Mouse (Mus musculus): ENCODE measurements around the gene Ift140.

Ift140 gene

GRCm38 (mm10) chr17:25015655-25016291, at the start of gene Ift140, which contains the start of gene Cramp1l:
Gene Ift140, plus strand, starts transcription at chr17:25016085.
Gene Cramp1l, minus strand, starts transcription at chr17:25015788.
- peak; percentile 99 to 100 for DNase-seq

- DNase-seq = no peak
Measured at GRCm38 (mm10) chr17:24987221-24987620, 28.7 kb upstream of the Ift140 start.

- no peak for DNase-seq
Measured at GRCm38 (mm10) chr17:24994721-24995120, 21.2 kb upstream of the Ift140 start.

GRCm38 (mm10) chr17:25005102-25005501, 10.8 kb upstream of the Ift140 start:
- DNase-seq = peak in 1 of 2 experiments; percentile 16

GRCm38 (mm10) chr17:25007480-25007879, 8.4 kb upstream of the Ift140 start:
- no peak for DNase-seq

- DNase-seq = peak; percentile 19 to 65
Measured at GRCm38 (mm10) chr17:25013606-25014501, 2.0 kb upstream of the Ift140 start.

- peak; percentile 31 to 65 for DNase-seq
Measured at GRCm38 (mm10) chr17:25014841-25015570, 879 bp upstream of the Ift140 start.

GRCm38 (mm10) chr17:25016292-25017132, 627 bp downstream of the Ift140 start:
- peak; percentile 85 to 86 for DNase-seq

- peak; percentile 21 to 69 for DNase-seq
Measured at GRCm38 (mm10) chr17:25036183-25036582, 20.3 kb downstream of the Ift140 start.

GRCm38 (mm10) chr17:25044879-25045278, 29.0 kb downstream of the Ift140 start:
- no peak for DNase-seq

- DNase-seq = no peak
Measured at GRCm38 (mm10) chr17:25045281-25045680, 29.4 kb downstream of the Ift140 start.

GRCm38 (mm10) chr17:25047143-25047542, 31.3 kb downstream of the Ift140 start:
- no peak for DNase-seq

GRCm38 (mm10) chr17:25053274-25053673, 37.4 kb downstream of the Ift140 start:
- DNase-seq = no peak

GRCm38 (mm10) chr17:25057041-25057440, 41.2 kb downstream of the Ift140 start:
- DNase-seq = no peak

- DNase-seq = no peak
Measured at GRCm38 (mm10) chr17:25063261-25063660, 47.4 kb downstream of the Ift140 start.

GRCm38 (mm10) chr17:25063872-25064271, 48.0 kb downstream of the Ift140 start:
- peak in 1 of 2 experiments; percentile 45 for DNase-seq

- DNase-seq = peak; percentile 73 to 83
Measured at GRCm38 (mm10) chr17:25064351-25064750, 48.5 kb downstream of the Ift140 start.

GRCm38 (mm10) chr17:25065189-25065588, 49.3 kb downstream of the Ift140 start:
- DNase-seq = peak; percentile 44 to 45

GRCm38 (mm10) chr17:25066595-25066994, 50.7 kb downstream of the Ift140 start:
- peak in 1 of 2 experiments; percentile 29 for DNase-seq

- DNase-seq = peak; percentile 71 to 84
Measured at GRCm38 (mm10) chr17:25067442-25067851, 51.6 kb downstream of the Ift140 start.

- DNase-seq = peak; percentile 37 to 51
Measured at GRCm38 (mm10) chr17:25068690-25069089, 52.8 kb downstream of the Ift140 start.

GRCm38 (mm10) chr17:25076906-25077305, 61.0 kb downstream of the Ift140 start:
- no peak for DNase-seq
